Mouse (Mus musculus) limb, embryonic 13.5 days (tissue): ENCODE measurements around the gene Dnm1l. TPM values are rescaled to one million over a fixed set of nuclear protein-coding genes. Genes with fewer than 3 reads are reported as not detected.
"Not testable (repeated sequence)": the region's sequence is repeated elsewhere in the genome, so short reads cannot be mapped to it uniquely, and the experiment has no call there.

ENCODE experiments used
- ATAC-seq: fragments of 200-750 bp; cut with Nextera tagmentation; 2 replicates; pipeline ENCODE4 v1.8.0; 2017; ENCODE audit warnings: low read depth, moderate number of reproducible peaks, moderate TSS enrichment; ENCODE audit not compliant: low FRiP score
- H3K27ac ChIP-seq: fragments of 300-500 bp; sonication (generic); 2 replicates; pipeline ENCODE4 v1.5.1; 2015; ENCODE audit warnings: inconsistent platforms, mild to moderate bottlenecking, moderate library complexity
- H3K27me3 ChIP-seq: fragments of 300-500 bp; sonication (generic); 2 replicates; pipeline ENCODE4 v1.6.1; 2015; ENCODE audit warnings: mild to moderate bottlenecking, inconsistent platforms
- H3K36me3 ChIP-seq: fragments of 300-500 bp; sonication (generic); 2 replicates; pipeline ENCODE4 v1.6.1; 2015; ENCODE audit warnings: inconsistent platforms, mild to moderate bottlenecking, moderate library complexity
- H3K4me1 ChIP-seq: fragments of 300-500 bp; sonication (generic); 2 replicates; pipeline ENCODE4 v1.6.1; 2015; ENCODE audit warnings: inconsistent platforms
- H3K4me2 ChIP-seq: fragments of 300-500 bp; sonication (generic); replicated peaks from 2 replicates; pipeline ENCODE4 v1.6.1; 2015; ENCODE audit warnings: inconsistent platforms, mild to moderate bottlenecking, moderate library complexity
- H3K4me3 ChIP-seq: fragments of 300-500 bp; sonication (generic); 2 replicates; pipeline ENCODE4 v1.5.1; 2015; ENCODE audit warnings: moderate library complexity, mild to moderate bottlenecking, inconsistent platforms
- H3K9ac ChIP-seq: fragments of 300-500 bp; sonication (generic); 2 replicates; pipeline ENCODE4 v1.6.1; 2015; ENCODE audit warnings: mild to moderate bottlenecking, inconsistent platforms
- H3K9me3 ChIP-seq: fragments of 300-500 bp; sonication (generic); 2 replicates; pipeline ENCODE4 v1.6.1; 2016; ENCODE audit warnings: inconsistent platforms
- WGBS: fragments of 180-500 bp; shearing (Covaris S2); methylation state at CpG from one replicate; pipeline ENCODE4 v1.1.7; 2015; 5-methylcytosine and 5-hydroxymethylcytosine counted together
- polyA plus RNA-seq: library from polyadenylated mRNA; unstranded; fragments of >200 nt; fragmentation: Nextera tagmentation; extraction: Ambion mirVana; gene quantifications from 2 replicates; pipeline ENCODE4 v1.2.1, GENCODE M21; 2015

The Dnm1l gene
- 54.5 and 58.2 TPM in 2 replicates for polyA plus RNA-seq

DNA sequence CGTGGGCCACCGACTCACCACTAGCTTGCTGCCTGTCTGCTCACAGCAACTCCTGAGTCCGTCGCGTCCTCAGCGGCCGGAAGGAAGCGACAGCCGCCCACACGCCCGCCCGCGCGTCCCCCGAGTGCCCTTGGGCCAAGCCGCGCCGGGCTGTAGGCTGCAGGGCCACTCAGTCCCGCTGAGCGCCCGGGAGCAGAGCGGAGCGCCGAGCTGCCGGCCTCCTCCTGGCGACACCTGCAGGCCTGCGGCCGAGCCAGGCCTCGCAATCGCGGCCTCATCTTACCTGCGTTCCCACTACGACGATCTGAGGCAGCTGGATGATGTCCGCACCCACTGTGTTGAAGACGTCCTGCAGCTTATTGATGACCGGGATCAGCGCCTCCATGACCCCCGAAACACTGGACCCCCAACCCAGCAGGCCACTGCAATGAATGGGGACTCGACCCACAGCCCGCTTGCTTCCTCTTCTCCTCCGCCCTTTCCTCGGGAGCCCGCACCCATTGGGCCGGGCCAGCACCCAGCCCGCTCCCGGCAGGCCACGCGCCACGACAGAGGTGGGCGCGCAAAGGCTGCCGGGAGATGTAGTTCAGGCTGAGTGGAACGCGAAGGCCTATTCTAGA is at the start of gene Dnm1l:
TSS of gene Dnm1l (minus strand) at position 479 of the 620 bp plus-strand sequence.
- Histone ChIP-seq H3K9me3 (no peaks in the 10 kb centered on the region), H3K27me3 (no peaks in the 10 kb centered on the region), H3K9ac (peak within 1 kb of the TSS; percentile 92), H3K27ac (peak within 1 kb of the TSS; percentile 86), H3K4me2 (peak within 1 kb of the TSS; percentile 71), H3K4me3 (peak within 1 kb of the TSS; percentile 96), H3K36me3 (no peaks in the 10 kb centered on the region), H3K4me1 (peaks cover 8% of the 10 kb centered on the region)
- WGBS, result under 1% methylated on average over 55 of the region's 55 CpGs
- ATAC-seq, result peak; percentile 100

DNA sequence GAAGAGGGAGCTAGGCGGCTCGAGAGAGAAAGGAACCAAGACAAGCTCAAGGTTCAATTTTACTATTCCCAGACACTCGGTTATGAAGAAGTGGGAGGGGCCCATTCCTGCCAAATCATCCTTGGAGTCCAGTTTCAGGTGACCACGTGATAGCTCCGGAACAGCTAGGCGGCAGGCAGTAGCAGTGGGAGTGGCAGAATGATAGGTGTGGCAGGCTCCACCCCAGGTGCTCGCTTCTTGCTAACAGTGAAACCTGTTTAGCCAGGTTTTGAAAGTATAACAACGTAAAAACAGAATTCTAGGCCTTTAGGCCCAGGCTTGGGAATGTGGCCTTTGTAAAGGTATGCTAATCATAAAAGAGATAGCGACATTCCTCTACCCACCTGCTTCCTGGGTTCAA is 8.5 kb upstream of the Dnm1l start:
- ATAC-seq, H3K27me3 ChIP-seq, H3K27ac ChIP-seq, H3K36me3 ChIP-seq, H3K4me3 ChIP-seq, H3K9me3 ChIP-seq, H3K9ac ChIP-seq, H3K4me2 ChIP-seq, H3K4me1 ChIP-seq: not testable (repeated sequence)
- 66% methylated on average over 9 of the region's 9 CpGs for WGBS

DNA sequence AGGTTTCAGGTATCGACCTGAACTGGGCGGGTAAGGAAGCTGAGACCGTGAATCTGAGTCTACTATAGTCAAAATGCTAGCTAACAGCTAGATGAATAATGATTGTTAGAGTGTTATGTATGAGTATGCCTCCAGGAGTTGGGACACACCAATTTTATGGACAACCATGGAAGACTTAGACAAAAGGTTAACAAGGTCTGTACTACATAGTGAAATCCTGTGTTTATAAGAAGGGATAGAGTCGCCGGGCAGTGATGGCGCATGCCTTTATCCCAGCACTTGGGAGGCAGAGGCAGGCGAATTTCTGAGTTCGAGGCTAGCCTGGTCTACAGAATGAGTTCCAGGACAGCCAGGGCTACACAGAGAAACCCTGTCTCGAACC is 333 bp upstream of the Dnm1l start:
- Histone ChIP-seq H3K4me2 (peak overlapping the region; percentile 48), H3K4me3 (peak overlapping the region; percentile 96), H3K9ac (peak overlapping the region; percentile 92; the same call in 1 of the 2 replicates)
- H3K27ac ChIP-seq, H3K4me1 ChIP-seq, ATAC-seq, H3K27me3 ChIP-seq, H3K36me3 ChIP-seq, H3K9me3 ChIP-seq: not testable (repeated sequence)
- WGBS, result 57% methylated on average over 9 of the region's 9 CpGs

DNA sequence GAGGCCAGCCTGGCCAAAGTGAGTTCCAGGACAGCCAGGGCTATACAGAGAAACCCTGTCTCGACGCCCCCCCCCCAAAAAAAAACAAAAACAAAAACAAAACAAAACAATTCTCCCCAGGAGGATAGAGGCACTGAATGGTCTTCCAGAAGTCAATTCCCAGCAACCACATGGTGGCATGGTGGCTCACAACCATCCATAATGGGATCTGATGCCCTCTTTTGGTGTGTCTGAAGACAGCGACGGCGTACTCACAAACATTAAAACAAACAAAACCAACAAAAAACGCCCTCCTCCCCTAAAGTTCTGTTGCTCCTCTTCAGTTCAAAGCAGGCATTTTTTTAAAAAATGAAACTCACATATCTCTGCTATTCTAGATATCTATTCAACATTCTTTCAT is 851 bp downstream of the Dnm1l start:
- H3K36me3 ChIP-seq, result peaks cover 3% of the 10 kb centered on the region
- peak overlapping the region; percentile 71 for H3K4me2 ChIP-seq
- 13% methylated on average over 6 of the region's 6 CpGs for WGBS
- peaks cover 8% of the 10 kb centered on the region for H3K4me1 ChIP-seq
- peak overlapping the region; percentile 92 for H3K9ac ChIP-seq
- H3K4me3 ChIP-seq, result peak overlapping the region; percentile 96
- no peaks in the 10 kb centered on the region for H3K27me3 ChIP-seq
- H3K9me3 ChIP-seq, result 0 out of 2 replicates have a peak, but pooled peaks cover under 1% of the 10 kb centered on the region
- ATAC-seq, result no peak
- H3K27ac ChIP-seq, result no peak overlapping the region

DNA sequence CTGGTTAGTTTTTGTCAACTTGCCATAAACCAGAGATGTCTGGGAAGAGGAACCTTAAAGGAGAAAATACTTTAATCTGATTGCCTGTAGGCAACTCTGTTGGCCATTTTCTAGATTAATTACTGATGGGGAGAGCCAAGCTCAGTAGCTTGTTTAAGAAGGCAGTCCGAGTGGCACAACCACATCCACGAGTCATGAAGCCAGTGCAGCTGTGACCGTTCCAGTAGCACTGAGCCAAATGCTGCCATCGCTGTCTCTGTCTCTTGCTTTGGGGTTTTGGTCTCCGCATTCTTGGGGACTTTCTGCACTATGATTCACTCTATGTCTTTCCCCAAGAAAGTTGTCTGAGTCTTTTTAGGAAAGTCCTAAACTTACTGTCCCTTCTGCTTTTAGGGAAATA is 12.3 kb downstream of the Dnm1l start:
- ATAC-seq, result no peak
- Histone ChIP-seq H3K36me3 (peaks cover 14% of the 10 kb centered on the region), H3K9me3 (no peaks in the 10 kb centered on the region), H3K27me3 (no peaks in the 10 kb centered on the region), H3K4me3 (no peak overlapping the region), H3K4me2 (no peak overlapping the region), H3K9ac (no peak overlapping the region), H3K4me1 (no peaks in the 10 kb centered on the region), H3K27ac (no peak overlapping the region)
- 85% methylated on average over 5 of the region's 5 CpGs for WGBS

DNA sequence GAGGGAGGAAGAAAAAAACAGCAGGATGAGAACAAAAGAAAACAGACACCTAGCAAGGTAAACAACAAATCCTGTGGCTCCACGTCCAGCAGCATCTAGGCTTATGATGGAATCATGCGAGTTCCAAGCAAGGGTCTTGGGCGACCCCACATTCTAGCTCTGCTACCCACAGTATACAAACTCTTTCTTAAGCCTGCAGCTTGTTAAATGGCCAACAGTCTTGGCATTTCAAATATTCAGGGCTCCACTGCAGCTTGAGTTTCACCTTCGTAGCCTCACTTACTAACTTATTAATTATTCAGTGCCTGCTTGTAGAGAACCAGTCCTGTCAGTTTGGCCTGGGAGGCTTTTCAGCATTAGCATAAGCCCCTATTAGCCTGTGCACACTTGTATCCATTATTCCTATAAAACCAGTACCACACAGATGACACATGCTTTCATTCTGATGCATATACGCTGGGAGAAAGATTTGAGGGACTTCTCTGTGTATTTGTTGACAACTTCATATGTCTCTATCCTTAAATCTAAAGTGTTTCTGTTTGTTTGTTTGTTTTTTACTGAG is 32.9 kb downstream of the Dnm1l start:
- H3K4me2 ChIP-seq, result no peak overlapping the region
- no peak overlapping the region for H3K27ac ChIP-seq
- no peaks in the 10 kb centered on the region for H3K4me1 ChIP-seq
- no peak overlapping the region for H3K9ac ChIP-seq
- 83% methylated on average over 5 of the region's 5 CpGs for WGBS
- H3K27me3 ChIP-seq, result no peaks in the 10 kb centered on the region
- no peak for ATAC-seq
- peaks cover 66% of the 10 kb centered on the region for H3K36me3 ChIP-seq
- H3K9me3 ChIP-seq, result no peaks in the 10 kb centered on the region
- H3K4me3 ChIP-seq, result no peak overlapping the region

DNA sequence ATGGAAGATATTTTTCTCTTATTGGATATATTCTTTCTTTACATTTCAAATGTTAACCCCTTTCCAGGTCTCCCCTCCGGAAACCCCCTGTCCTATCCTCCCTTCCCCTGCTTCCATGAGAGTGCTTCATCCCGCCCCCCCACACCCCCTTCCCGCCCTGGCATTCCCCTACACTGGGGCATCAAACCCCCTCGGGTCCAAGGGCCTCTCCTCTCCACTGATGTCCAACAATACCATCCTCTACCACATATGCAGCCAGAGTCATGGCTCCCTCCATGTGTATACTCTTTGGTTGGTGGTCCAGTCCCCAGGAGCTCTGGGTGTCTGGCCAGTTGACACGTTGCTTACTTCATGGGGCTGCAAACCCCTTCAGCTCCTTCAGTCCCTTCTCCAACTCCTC is 47.4 kb downstream of the Dnm1l start:
- H3K36me3 ChIP-seq, result peaks cover 65% of the 10 kb centered on the region
- H3K4me3 ChIP-seq, result no peak overlapping the region

DNA sequence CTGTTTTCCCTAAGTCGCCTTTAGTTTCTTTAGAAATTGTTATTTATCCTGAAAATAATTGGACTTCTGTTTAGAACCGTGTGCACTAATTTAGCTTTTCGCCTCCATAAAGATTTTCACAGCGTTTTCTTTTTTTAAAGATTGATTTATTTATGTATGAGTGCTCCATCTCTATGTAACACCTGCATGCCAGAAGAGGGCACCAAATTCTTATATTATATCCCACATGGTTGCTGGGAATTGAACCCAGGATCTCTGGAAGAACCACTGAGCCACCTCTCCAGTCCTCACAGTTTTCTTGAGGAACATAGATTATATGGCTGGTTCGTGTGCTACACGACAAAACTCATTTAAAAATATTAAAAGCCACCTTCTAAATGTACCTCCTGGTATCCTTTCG is 54.9 kb downstream of the Dnm1l start:
- Histone ChIP-seq H3K4me1 (peaks cover 14% of the 10 kb centered on the region), H3K9me3 (no peaks in the 10 kb centered on the region), H3K4me3 (peak overlapping the region; percentile 92), H3K36me3 (peaks cover 24% of the 10 kb centered on the region), H3K27me3 (no peaks in the 10 kb centered on the region), H3K27ac (no peak overlapping the region), H3K4me2 (peak overlapping the region; percentile 80), H3K9ac (peak overlapping the region; percentile 90)
- 20% methylated on average over 7 of the region's 7 CpGs for WGBS
- ATAC-seq, result no peak

More for the DNA sequence above, 47.4 kb downstream of the Dnm1l start:
- Histone ChIP-seq H3K4me2 (no peak overlapping the region), H3K27ac (no peak overlapping the region), H3K9ac (no peak overlapping the region), H3K27me3 (no peaks in the 10 kb centered on the region), H3K4me1 (no peaks in the 10 kb centered on the region), H3K9me3 (no peaks in the 10 kb centered on the region)
- no peak for ATAC-seq
- 92% methylated on average over 5 of the region's 5 CpGs for WGBS

DNA sequence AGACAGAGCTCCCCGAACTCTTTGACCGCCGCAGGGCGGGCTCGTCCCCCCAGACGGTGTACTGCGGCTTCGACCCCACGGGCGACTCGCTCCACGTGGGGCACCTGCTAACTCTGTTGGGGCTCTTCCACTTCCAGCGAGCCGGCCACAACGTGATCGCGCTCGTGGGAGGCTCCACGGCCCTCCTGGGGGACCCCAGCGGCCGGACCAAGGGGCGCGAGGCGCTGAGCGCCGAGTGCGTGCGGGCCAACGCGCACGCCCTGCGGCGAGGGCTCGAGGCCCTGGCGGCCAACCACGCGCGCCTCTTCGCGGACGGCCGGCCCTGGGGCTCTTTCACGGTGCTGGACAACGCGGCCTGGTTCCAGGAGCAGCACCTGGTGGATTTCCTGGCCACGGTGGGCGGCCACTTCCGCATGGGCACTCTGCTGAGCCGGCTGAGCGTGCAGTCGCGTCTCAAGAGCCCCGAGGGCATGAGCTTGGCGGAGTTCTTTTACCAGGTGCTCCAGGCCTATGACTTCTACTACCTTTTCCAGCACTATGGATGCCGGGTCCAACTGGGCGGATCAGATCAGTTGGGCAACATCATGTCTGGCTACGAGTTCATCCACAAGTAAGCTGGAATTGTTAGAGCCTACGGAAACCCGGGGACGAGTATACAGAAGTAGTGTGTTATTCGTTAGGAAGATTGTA is 55.5 kb downstream of the Dnm1l start:
- Histone ChIP-seq H3K4me3 (peak overlapping the region; percentile 92), H3K9me3 (no peaks in the 10 kb centered on the region), H3K27ac (peak overlapping the region; percentile 93), H3K9ac (peak overlapping the region; percentile 90), H3K4me2 (peak overlapping the region; percentile 80), H3K4me1 (peaks cover 14% of the 10 kb centered on the region), H3K36me3 (peaks cover 21% of the 10 kb centered on the region), H3K27me3 (no peaks in the 10 kb centered on the region)
- ATAC-seq, result peak; percentile 59
- WGBS, result under 1% methylated on average over 60 of the region's 61 CpGs

DNA sequence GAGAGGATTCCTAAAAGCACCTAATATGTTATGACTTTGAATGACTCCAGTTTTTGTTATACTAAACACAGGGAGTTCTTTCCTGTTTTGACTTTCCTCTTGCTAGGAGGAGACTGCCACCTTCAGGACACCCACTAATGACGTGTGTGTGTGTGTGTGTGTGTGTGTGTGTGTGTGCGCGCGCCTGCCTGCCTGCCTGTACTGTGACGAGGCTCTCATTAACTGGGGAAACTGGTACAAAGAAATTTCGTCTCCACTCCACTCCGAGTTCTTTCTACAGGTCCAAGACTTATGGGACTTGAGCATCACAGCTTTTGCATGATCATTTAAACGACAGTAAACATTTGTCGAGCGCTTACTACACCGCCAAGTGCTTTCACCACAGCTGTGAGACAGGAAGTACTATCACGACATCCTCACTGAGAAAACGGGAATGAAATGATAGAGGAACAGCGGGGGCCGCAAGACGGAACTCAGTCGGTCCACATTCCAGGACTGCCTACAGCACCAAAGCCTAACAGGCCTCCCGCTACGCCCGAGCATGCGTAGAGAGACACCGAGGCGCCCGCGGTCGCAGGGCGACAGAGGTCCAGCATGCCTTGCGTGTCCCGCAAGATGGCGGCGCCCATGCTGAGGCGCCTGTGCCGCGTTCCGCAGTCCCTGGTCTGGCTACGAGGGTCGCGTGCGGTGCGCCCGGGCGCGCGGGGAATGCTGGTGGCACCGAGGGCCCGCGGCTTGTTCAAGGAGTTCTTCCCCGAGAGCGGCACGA is 56.2 kb downstream of the Dnm1l start, which contains the start of gene Yars2:
TSS of gene Yars2 (plus strand) at position 597 of the 769 bp plus-strand sequence.
- peak within 1 kb of the TSS; percentile 92 for H3K4me3 ChIP-seq
- H3K9ac ChIP-seq, result peak within 1 kb of the TSS; percentile 90

DNA sequence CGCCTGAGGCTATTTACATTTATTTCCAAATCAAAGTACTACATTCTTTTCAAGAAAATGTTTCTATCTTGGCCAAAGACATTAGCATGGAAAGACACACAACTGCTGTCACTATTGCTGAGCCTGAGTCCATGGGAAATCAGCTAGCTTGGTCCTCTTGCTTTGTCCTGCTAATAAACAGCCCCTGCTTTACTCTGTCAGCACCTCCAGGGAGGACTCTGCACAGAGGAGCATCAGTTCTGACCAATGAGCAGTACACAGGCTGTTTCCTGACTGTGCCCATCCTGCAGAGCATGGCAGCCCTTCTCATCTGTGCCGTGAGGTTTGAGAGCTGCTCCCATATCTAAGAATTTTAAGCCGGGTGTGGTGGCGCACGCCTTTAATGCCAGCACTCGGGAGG is 85.0 kb downstream of the Dnm1l start:
- no peaks in the 10 kb centered on the region for H3K4me1 ChIP-seq
- no peaks in the 10 kb centered on the region for H3K27me3 ChIP-seq
- 85% methylated on average over 6 of the region's 6 CpGs for WGBS
- H3K36me3 ChIP-seq, result no peaks in the 10 kb centered on the region
- H3K9ac ChIP-seq, result no peak overlapping the region
- H3K9me3 ChIP-seq, result no peaks in the 10 kb centered on the region
- no peak overlapping the region for H3K27ac ChIP-seq
- no peak overlapping the region for H3K4me2 ChIP-seq
- no peak overlapping the region for H3K4me3 ChIP-seq
- no peak for ATAC-seq

More for the DNA sequence above, 56.2 kb downstream of the Dnm1l start, which contains the start of gene Yars2:
- WGBS, result under 1% methylated on average over 50 of the region's 50 CpGs
- Histone ChIP-seq H3K36me3 (peaks cover 15% of the 10 kb centered on the region), H3K4me2 (peak within 1 kb of the TSS; percentile 80), H3K9me3 (no peaks in the 10 kb centered on the region), H3K4me1 (peaks cover 14% of the 10 kb centered on the region), H3K27ac (peak within 1 kb of the TSS; percentile 93), H3K27me3 (no peaks in the 10 kb centered on the region)
- ATAC-seq, result peak; percentile 98

DNA sequence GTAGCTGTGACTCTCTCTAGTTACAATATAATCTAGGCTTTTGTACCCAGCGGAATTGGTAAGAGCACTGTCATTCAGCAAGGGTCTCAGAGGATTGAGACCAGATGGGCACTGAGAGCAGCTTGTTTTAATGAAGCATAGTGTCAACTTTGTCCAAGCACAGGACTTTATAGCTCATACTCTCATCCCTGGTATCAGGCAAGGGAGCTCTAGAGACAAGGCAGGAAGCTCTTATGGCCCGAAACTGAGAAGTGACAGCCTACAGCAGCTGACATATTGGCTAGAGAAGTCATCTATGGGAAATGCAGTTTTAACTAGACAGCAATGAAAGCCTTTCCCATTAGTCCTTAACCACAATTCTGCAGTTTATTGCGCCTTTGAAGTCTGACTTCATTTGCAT is 85.8 kb downstream of the Dnm1l start:
- WGBS, result 34% methylated on average over 3 of the region's 3 CpGs
- no peaks in the 10 kb centered on the region for H3K9me3 ChIP-seq
- no peak overlapping the region for H3K4me3 ChIP-seq
- no peaks in the 10 kb centered on the region for H3K27me3 ChIP-seq
- no peaks in the 10 kb centered on the region for H3K36me3 ChIP-seq
- H3K27ac ChIP-seq, result no peak overlapping the region
- H3K4me1 ChIP-seq, result no peaks in the 10 kb centered on the region
- no peak overlapping the region for H3K4me2 ChIP-seq
- no peak for ATAC-seq
- no peak overlapping the region for H3K9ac ChIP-seq
